Mouse (Mus musculus): Measurements from ENCODE around the gene Unc13a. TPM values are rescaled to one million over a fixed set of nuclear protein-coding genes. Genes with fewer than 3 reads are reported as not detected.

The Unc13a gene
- total and polyA plus RNA-seq, 2 experiments from 2014 or later = 16.2 to 69.0 TPM

GRCm38 (mm10) chr8:71625088-71625487, 46.5 kb downstream of the Unc13a start:
- Histone ChIP-seq H3K27me3 (ENCODE audit: insufficient read depth, low read length) (no peaks in the 10 kb centered on the region), H3K4me1 (ENCODE audit: insufficient read depth, low read length) (0 out of 2 replicates have a peak, but pooled peaks cover 9% of the 10 kb centered on the region), H3K36me3 (ENCODE audit: insufficient read depth, low read length) (peaks cover 30% of the 10 kb centered on the region), H3K4me3 (ENCODE audit: low read depth, low read length) (no peak overlapping the region), H3K27ac (ENCODE audit: low read depth, low read length) (no peak overlapping the region), H3K9me3 (ENCODE audit: low read length) (no peaks in the 10 kb centered on the region), H3K9ac (replicated peaks; ENCODE audit: low read length, poor library complexity, severe bottlenecking) (no peak overlapping the region), H3K4me2 (ENCODE audit: low read depth, low read length, poor library complexity, severe bottlenecking) (no peak overlapping the region)
- no peak for DNase-seq (ENCODE audit: low spot score)
- no peak for ATAC-seq (ENCODE audit: low FRiP score)
- no peak for TF ChIP-seq CTCF (IDR thresholded peaks at IDR 0.05)
- 68% methylated on average over 1 of the region's 1 CpGs for WGBS

GRCm38 (mm10) chr8:71619786-71620185, 51.8 kb downstream of the Unc13a start:
- WGBS = 98% methylated on average over 2 of the region's 2 CpGs

GRCm38 (mm10) chr8:71613418-71613817, 58.1 kb downstream of the Unc13a start:
- no peak for TF ChIP-seq CTCF (IDR thresholded peaks at IDR 0.05)
- H3K36me3 ChIP-seq (ENCODE audit: insufficient read depth, low read length) = peaks cover 33% of the 10 kb centered on the region
- 73% methylated on average over 4 of the region's 4 CpGs for WGBS
- H3K27ac ChIP-seq (ENCODE audit: low read depth, low read length) = no peak overlapping the region
- H3K4me3 ChIP-seq (ENCODE audit: low read depth, low read length) = no peak overlapping the region
- no peaks in the 10 kb centered on the region for H3K9me3 ChIP-seq (ENCODE audit: low read length)
- H3K27me3 ChIP-seq (ENCODE audit: insufficient read depth, low read length) = no peaks in the 10 kb centered on the region
- H3K4me1 ChIP-seq (ENCODE audit: insufficient read depth, low read length) = 0 out of 2 replicates have a peak, but pooled peaks cover 6% of the 10 kb centered on the region
- no peak overlapping the region for H3K9ac ChIP-seq (replicated peaks; ENCODE audit: low read length, poor library complexity, severe bottlenecking)
- no peak for DNase-seq (ENCODE audit: low spot score)
- no peak for ATAC-seq (ENCODE audit: low FRiP score)
- no peak overlapping the region for H3K4me2 ChIP-seq (ENCODE audit: low read depth, low read length, poor library complexity, severe bottlenecking)

More at GRCm38 (mm10) chr8:71619786-71620185, 51.8 kb downstream of the Unc13a start:
- no peaks in the 10 kb centered on the region for H3K27me3 ChIP-seq (ENCODE audit: insufficient read depth, low read length)
- peaks cover 61% of the 10 kb centered on the region for H3K36me3 ChIP-seq (ENCODE audit: insufficient read depth, low read length)
- TF ChIP-seq CTCF (IDR thresholded peaks at IDR 0.05) = no peak
- ATAC-seq (ENCODE audit: low FRiP score) (no peak), DNase-seq (ENCODE audit: low spot score) (no peak)
- H3K9me3 ChIP-seq (ENCODE audit: low read length) = no peaks in the 10 kb centered on the region
- no peak overlapping the region for H3K4me3 ChIP-seq (ENCODE audit: low read depth, low read length)
- H3K4me2 ChIP-seq (ENCODE audit: low read depth, low read length, poor library complexity, severe bottlenecking) = no peak overlapping the region
- H3K27ac ChIP-seq (ENCODE audit: low read depth, low read length) = no peak overlapping the region
- H3K4me1 ChIP-seq (ENCODE audit: insufficient read depth, low read length) = no peaks in the 10 kb centered on the region
- H3K9ac ChIP-seq (replicated peaks; ENCODE audit: low read length, poor library complexity, severe bottlenecking) = no peak overlapping the region

GRCm38 (mm10) chr8:71612141-71612540, 59.4 kb downstream of the Unc13a start:
- WGBS = 31% methylated on average over 5 of the region's 5 CpGs
- no peaks in the 10 kb centered on the region for H3K27me3 ChIP-seq (ENCODE audit: insufficient read depth, low read length)
- H3K4me3 ChIP-seq (ENCODE audit: low read depth, low read length) = peak overlapping the region; percentile 77
- H3K27ac ChIP-seq (ENCODE audit: low read depth, low read length) = no peak overlapping the region
- H3K9me3 ChIP-seq (ENCODE audit: low read length) = no peaks in the 10 kb centered on the region
- peak overlapping the region; percentile 81 for H3K4me2 ChIP-seq (ENCODE audit: low read depth, low read length, poor library complexity, severe bottlenecking)
- no peak for ATAC-seq (ENCODE audit: low FRiP score)
- no peak for TF ChIP-seq CTCF (IDR thresholded peaks at IDR 0.05)
- DNase-seq (ENCODE audit: low spot score) = no peak
- H3K36me3 ChIP-seq (ENCODE audit: insufficient read depth, low read length) = peaks cover 21% of the 10 kb centered on the region
- H3K9ac ChIP-seq (replicated peaks; ENCODE audit: low read length, poor library complexity, severe bottlenecking) = peak overlapping the region; percentile 76; the same call in 1 of the 2 replicates
- H3K4me1 ChIP-seq (ENCODE audit: insufficient read depth, low read length) = 0 out of 2 replicates have a peak, but pooled peaks cover 6% of the 10 kb centered on the region

- H3K27ac ChIP-seq (ENCODE audit: low read depth, low read length) = peak within 1 kb of the TSS; percentile 83
- H3K27me3 ChIP-seq (ENCODE audit: insufficient read depth, low read length) = no peaks in the 10 kb centered on the region
- DNase-seq (ENCODE audit: low spot score) = peak; percentile 100
- peak; percentile 99 for ATAC-seq (ENCODE audit: low FRiP score)
- H3K36me3 ChIP-seq (ENCODE audit: insufficient read depth, low read length) = peaks cover 13% of the 10 kb centered on the region
- peak; percentile 33 for TF ChIP-seq CTCF (IDR thresholded peaks at IDR 0.05)
- peak within 1 kb of the TSS; percentile 77 for H3K4me3 ChIP-seq (ENCODE audit: low read depth, low read length)
- H3K4me1 ChIP-seq (ENCODE audit: insufficient read depth, low read length) = 0 out of 2 replicates have a peak, but pooled peaks cover 6% of the 10 kb centered on the region
- under 1% methylated on average over 78 of the region's 82 CpGs for WGBS
- H3K4me2 ChIP-seq (ENCODE audit: low read depth, low read length, poor library complexity, severe bottlenecking) = peak within 1 kb of the TSS; percentile 81
- peak within 1 kb of the TSS; percentile 76 for H3K9ac ChIP-seq (replicated peaks; ENCODE audit: low read length, poor library complexity, severe bottlenecking)
- H3K9me3 ChIP-seq (ENCODE audit: low read length) = no peaks in the 10 kb centered on the region
Measured at GRCm38 (mm10) chr8:71610822-71611651, 60.5 kb downstream of the Unc13a start, which contains the start of gene Colgalt1. TSS of gene Colgalt1 (plus strand) at chr8:71610998.

GRCm38 (mm10) chr8:71604021-71604420, 67.5 kb downstream of the Unc13a start:
- Histone ChIP-seq H3K9me3 (ENCODE audit: low read length) (no peaks in the 10 kb centered on the region), H3K36me3 (ENCODE audit: insufficient read depth, low read length) (0 out of 2 replicates have a peak, but pooled peaks cover 5% of the 10 kb centered on the region), H3K4me3 (ENCODE audit: low read depth, low read length) (no peak overlapping the region), H3K4me2 (ENCODE audit: low read depth, low read length, poor library complexity, severe bottlenecking) (no peak overlapping the region), H3K9ac (replicated peaks; ENCODE audit: low read length, poor library complexity, severe bottlenecking) (no peak overlapping the region), H3K27me3 (ENCODE audit: insufficient read depth, low read length) (peaks cover 18% of the 10 kb centered on the region), H3K4me1 (ENCODE audit: insufficient read depth, low read length) (0 out of 2 replicates have a peak, but pooled peaks cover 4% of the 10 kb centered on the region), H3K27ac (ENCODE audit: low read depth, low read length) (no peak overlapping the region)
- no peak for TF ChIP-seq CTCF (IDR thresholded peaks at IDR 0.05)
- no peak for DNase-seq (ENCODE audit: low spot score)
- WGBS = 52% methylated on average over 7 of the region's 7 CpGs
- ATAC-seq (ENCODE audit: low FRiP score) = no peak
